Mouse (Mus musculus): ENCODE results near the gene Gm28729. TPM values are rescaled to one million over a fixed set of nuclear protein-coding genes. Genes with fewer than 3 reads are reported as not detected.
"Not testable (repeated sequence)": the region's sequence is repeated elsewhere in the genome, so short reads cannot be mapped to it uniquely, and the experiment has no call there.

Gm28729 gene
- polyA plus RNA-seq, 2 experiments = 0.02 TPM; not detected in 1

- H3K4me3 ChIP-seq (ENCODE audit: insufficient read depth in 1 of 2, low read depth in 2 of 2, low read length in 2 of 2) = no peak overlapping the region
- WGBS (ENCODE audit: insufficient replicate concordance) = 43% methylated on average over 2 of the region's 2 CpGs
- no peak for TF ChIP-seq EP300 (IDR thresholded peaks at IDR 0.05; ENCODE audit: low read depth)
- TF ChIP-seq CTCF (IDR thresholded peaks at IDR 0.05; ENCODE audit: low read depth) = no peak
These were observed 41.4 kb downstream of the Gm28729 start for GRCm38 (mm10) chr9:96483648-96484047.

GRCm38 (mm10) chr9:96483028-96483427 is 42.0 kb downstream of the Gm28729 start:
- Histone ChIP-seq H3K27ac (no peak overlapping the region), H3K9ac (replicated peaks) (0 out of 2 replicates have a peak overlapping the region, but pooled peaks have one; percentile 3), H3K36me3 (replicated peaks; ENCODE audit: control insufficient read depth, insufficient read depth, low read depth) (no peaks in the 10 kb centered on the region), H3K4me3 (ENCODE audit: insufficient read depth in 1 of 2, low read depth in 2 of 2, low read length in 2 of 2) (no peak overlapping the region), H3K27me3 (ENCODE audit: control insufficient read depth, insufficient read depth, low read length) (no peaks in the 10 kb centered on the region), H3K9me3 (ENCODE audit: control insufficient read depth, low read length) (no peaks in the 10 kb centered on the region), H3K4me2 (ENCODE audit: low read depth) (no peak overlapping the region), H3K4me1 (replicated peaks; ENCODE audit: control insufficient read depth in 2 of 2, insufficient read depth in 2 of 2, low read length in 1 of 2) (peaks cover 4 to 8% of the 10 kb centered on the region in 2 experiments)
- no peak for DNase-seq (ENCODE audit: low read depth in 3 of 3, low spot score in 3 of 3)
- WGBS (ENCODE audit: insufficient replicate concordance) = 43% methylated on average over 3 of the region's 3 CpGs
- no peak for ATAC-seq (ENCODE audit: insufficient read depth)
- TF ChIP-seq CTCF (IDR thresholded peaks at IDR 0.05; ENCODE audit: low read depth) = no peak
- TF ChIP-seq EP300 (IDR thresholded peaks at IDR 0.05; ENCODE audit: low read depth) = peak; percentile 16; the same call in 1 of the 2 replicates

More at GRCm38 (mm10) chr9:96483648-96484047, 41.4 kb downstream of the Gm28729 start:
- H3K4me1 ChIP-seq (replicated peaks; ENCODE audit: control insufficient read depth in 2 of 2, insufficient read depth in 2 of 2, low read length in 1 of 2) = peaks cover 4 to 7% of the 10 kb centered on the region in 2 experiments
- H3K27ac ChIP-seq = no peak overlapping the region
- DNase-seq (ENCODE audit: low read depth in 3 of 3, low spot score in 3 of 3) (no peak), ATAC-seq (ENCODE audit: insufficient read depth) (no peak)
- H3K36me3 ChIP-seq (replicated peaks; ENCODE audit: control insufficient read depth, insufficient read depth, low read depth) = no peaks in the 10 kb centered on the region
- H3K4me2 ChIP-seq (ENCODE audit: low read depth) = no peak overlapping the region
- no peak overlapping the region for H3K9ac ChIP-seq (replicated peaks)
- no peaks in the 10 kb centered on the region for H3K27me3 ChIP-seq (ENCODE audit: control insufficient read depth, insufficient read depth, low read length)
- H3K9me3 ChIP-seq (ENCODE audit: control insufficient read depth, low read length) = no peaks in the 10 kb centered on the region

GRCm38 (mm10) chr9:96478071-96478888 is 46.8 kb downstream of the Gm28729 start, which contains the start of gene Rnf7:
TSS of gene Rnf7 (minus strand) at chr9:96478675.
- TF ChIP-seq EP300 (IDR thresholded peaks at IDR 0.05; ENCODE audit: low read depth) (no peak), CTCF (IDR thresholded peaks at IDR 0.05; ENCODE audit: low read depth) (no peak)

GRCm38 (mm10) chr9:96472356-96472755 is 52.7 kb downstream of the Gm28729 start:
- no peaks in the 10 kb centered on the region for H3K9me3 ChIP-seq (ENCODE audit: control insufficient read depth, low read length)
- H3K36me3 ChIP-seq (replicated peaks; ENCODE audit: control insufficient read depth, insufficient read depth, low read depth) = peaks cover 2% of the 10 kb centered on the region
- TF ChIP-seq CTCF (IDR thresholded peaks at IDR 0.05; ENCODE audit: low read depth) = no peak
- no peak for TF ChIP-seq EP300 (IDR thresholded peaks at IDR 0.05; ENCODE audit: low read depth)
- no peak overlapping the region for H3K4me2 ChIP-seq (ENCODE audit: low read depth)
- DNase-seq (ENCODE audit: low read depth in 3 of 3, low spot score in 3 of 3) (no peak), ATAC-seq (ENCODE audit: insufficient read depth) (no peak)
- H3K4me3 ChIP-seq (ENCODE audit: insufficient read depth in 1 of 2, low read depth in 2 of 2, low read length in 2 of 2) = no peak overlapping the region
- H3K27ac ChIP-seq = no peak overlapping the region
- no peaks in the 10 kb centered on the region for H3K27me3 ChIP-seq (ENCODE audit: control insufficient read depth, insufficient read depth, low read length)
- 85% methylated on average over 3 of the region's 3 CpGs for WGBS (ENCODE audit: insufficient replicate concordance)
- H3K9ac ChIP-seq (replicated peaks) = no peak overlapping the region
- H3K4me1 ChIP-seq (replicated peaks; ENCODE audit: control insufficient read depth in 2 of 2, insufficient read depth in 2 of 2, low read length in 1 of 2) = peaks cover 2% of the 10 kb centered on the region in 2 experiments; a peak in 3 of 4 replicates

More at GRCm38 (mm10) chr9:96478071-96478888, 46.8 kb downstream of the Gm28729 start, which contains the start of gene Rnf7:
- Histone ChIP-seq H3K4me3 (ENCODE audit: insufficient read depth in 1 of 2, low read depth in 2 of 2, low read length in 2 of 2) (peak within 1 kb of the TSS; percentile 88 to 93), H3K4me2 (ENCODE audit: low read depth) (peak within 1 kb of the TSS; percentile 96), H3K9me3 (ENCODE audit: control insufficient read depth, low read length) (no peaks in the 10 kb centered on the region), H3K27me3 (ENCODE audit: control insufficient read depth, insufficient read depth, low read length) (no peaks in the 10 kb centered on the region), H3K27ac (no peak within 1 kb of the TSS; the same call in 1 of the 2 replicates), H3K36me3 (replicated peaks; ENCODE audit: control insufficient read depth, insufficient read depth, low read depth) (no peaks in the 10 kb centered on the region; the same call in 1 of the 2 replicates), H3K4me1 (replicated peaks; ENCODE audit: control insufficient read depth in 2 of 2, insufficient read depth in 2 of 2, low read length in 1 of 2) (peaks cover 7 to 11% of the 10 kb centered on the region in 2 experiments), H3K9ac (replicated peaks) (peak within 1 kb of the TSS; percentile 90)
- ATAC-seq (ENCODE audit: insufficient read depth) (peak; percentile 99), DNase-seq (ENCODE audit: low read depth in 3 of 3, low spot score in 3 of 3) (peak; percentile 85 to 91 (median 88))
- WGBS (ENCODE audit: insufficient replicate concordance) = under 1% methylated on average over 74 of the region's 74 CpGs

- H3K4me1 ChIP-seq (replicated peaks; ENCODE audit: control insufficient read depth in 2 of 2, insufficient read depth in 2 of 2, low read length in 1 of 2); H3K27ac ChIP-seq; DNase-seq (ENCODE audit: low read depth in 3 of 3, low spot score in 3 of 3); ATAC-seq (ENCODE audit: insufficient read depth); H3K27me3 ChIP-seq (ENCODE audit: control insufficient read depth, insufficient read depth, low read length); H3K9ac ChIP-seq (replicated peaks); H3K4me3 ChIP-seq (ENCODE audit: insufficient read depth in 1 of 2, low read depth in 2 of 2, low read length in 2 of 2); H3K9me3 ChIP-seq (ENCODE audit: control insufficient read depth, low read length); H3K4me2 ChIP-seq (ENCODE audit: low read depth); H3K36me3 ChIP-seq (replicated peaks; ENCODE audit: control insufficient read depth, insufficient read depth, low read depth): not testable (repeated sequence)
- WGBS (ENCODE audit: insufficient replicate concordance) = 84% methylated on average over 4 of the region's 4 CpGs
These were observed 53.4 kb downstream of the Gm28729 start for GRCm38 (mm10) chr9:96471681-96472080.
